Mouse (Mus musculus): ENCODE data around the gene Six1.
"Not testable (repeated sequence)": the region's sequence is repeated elsewhere in the genome, so short reads cannot be mapped to it uniquely, and the experiment has no call there.

The Six1 gene

DNA sequence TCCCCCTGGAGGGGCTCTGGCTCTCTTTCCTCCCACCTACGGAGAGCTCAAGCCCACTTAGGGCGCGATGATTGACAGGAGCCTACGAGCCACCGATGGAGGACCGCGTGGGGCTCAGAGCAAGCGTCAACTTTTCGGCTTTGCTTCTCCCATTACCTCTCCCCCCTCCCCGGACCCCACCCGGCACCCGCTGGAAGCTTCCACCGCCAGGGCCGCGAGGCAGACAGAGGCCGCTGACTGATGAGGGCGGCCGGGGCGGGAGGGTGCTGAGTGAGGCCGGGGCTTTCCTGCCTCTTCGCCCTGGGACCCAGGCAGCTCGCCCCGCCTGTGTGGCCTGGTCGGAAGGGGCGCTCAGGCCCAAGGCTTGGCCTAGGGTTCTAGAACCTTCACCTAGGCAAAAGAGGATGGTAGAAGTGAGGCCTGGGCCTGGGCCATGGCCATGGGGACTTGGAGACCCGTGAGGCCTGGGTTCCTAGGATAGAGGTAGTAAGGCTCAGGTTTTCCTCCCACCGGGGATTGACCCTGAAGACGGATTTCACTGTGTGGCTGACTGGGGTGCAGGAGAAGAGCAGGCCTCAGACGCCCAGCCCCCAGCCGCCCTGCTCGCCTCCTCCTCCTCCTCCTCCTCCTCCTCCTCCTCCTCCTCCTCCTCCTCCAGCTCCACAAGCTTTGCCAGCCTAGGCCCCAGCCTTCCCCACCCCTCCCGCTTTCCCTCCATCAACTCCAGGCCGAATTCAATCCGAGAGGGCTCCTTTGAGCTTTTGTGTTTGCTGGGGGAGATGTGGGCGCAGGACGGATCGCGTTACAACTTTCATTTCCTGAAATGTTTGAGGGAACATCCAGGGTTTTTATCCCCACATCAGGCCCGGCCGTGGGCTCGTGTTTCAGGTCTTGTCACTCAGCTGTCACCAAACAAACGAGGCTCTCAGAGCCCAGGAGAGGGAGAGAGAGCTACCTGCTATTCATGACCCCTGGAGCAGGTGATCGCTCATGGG is 18.5 kb downstream of the Six1 start:
- DNase-seq (ENCODE audit: low read depth, low spot score) = no peak

DNA sequence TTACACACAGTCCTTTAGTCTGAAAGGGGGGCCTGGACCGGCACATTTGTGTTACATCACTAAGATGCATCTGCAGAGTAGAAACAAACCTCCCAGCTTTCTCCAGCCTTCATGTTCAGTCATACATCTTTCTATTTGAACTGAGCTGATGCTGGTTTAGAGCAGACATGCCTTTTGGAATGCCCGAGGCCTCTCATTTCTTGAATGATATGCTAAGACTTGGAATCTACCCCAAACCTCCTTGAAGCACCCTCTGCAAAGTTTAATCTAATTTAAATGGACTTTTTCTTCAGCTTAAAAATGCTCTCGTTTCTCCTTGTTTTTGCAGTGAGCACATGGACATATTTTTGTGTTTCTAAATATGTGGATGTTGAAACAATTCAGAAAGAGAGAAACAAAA is 21.0 kb downstream of the Six1 start:
- DNase-seq (ENCODE audit: low read depth, low spot score) = no peak

DNA sequence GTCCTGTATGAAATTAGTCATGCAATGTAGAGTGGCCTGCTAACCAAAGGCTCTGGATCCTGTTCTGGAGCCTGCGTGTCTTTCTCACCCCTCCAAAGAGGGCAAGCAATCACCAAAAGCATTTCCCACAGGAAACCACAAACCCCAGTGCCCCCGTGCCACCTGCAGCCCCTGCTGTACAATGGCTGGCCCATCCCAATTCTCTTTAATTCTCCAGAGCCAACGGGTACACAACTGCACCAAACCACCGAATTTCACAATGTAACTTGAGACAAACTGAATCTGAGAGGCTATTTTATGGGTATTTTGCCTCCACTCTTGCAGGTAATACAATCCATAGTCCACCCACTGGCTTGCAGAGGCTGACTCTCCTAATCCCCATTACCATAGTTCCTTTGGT is 22.4 kb downstream of the Six1 start:
- no peak for DNase-seq (ENCODE audit: low read depth, low spot score)

DNA sequence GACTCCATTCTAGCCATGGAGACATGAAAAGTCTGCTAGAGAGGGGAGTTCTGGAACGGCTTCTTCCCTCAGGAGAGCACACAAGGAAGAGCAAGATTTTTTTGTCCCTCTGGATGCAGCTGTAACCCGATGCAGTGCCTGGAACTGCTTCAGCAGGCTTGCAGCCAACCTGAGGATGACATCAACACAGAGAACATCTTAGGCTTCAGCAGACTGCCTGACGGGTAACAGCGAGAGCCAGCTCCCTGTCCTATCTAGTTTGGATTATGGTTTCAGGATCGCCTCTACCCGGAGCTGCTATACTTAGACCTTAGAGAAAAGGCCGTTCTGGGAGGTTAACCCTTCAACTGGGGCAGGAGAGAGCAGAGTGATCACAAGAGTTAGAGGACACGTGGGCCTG is 28.2 kb downstream of the Six1 start:
- DNase-seq (ENCODE audit: low read depth, low spot score) = no peak

DNA sequence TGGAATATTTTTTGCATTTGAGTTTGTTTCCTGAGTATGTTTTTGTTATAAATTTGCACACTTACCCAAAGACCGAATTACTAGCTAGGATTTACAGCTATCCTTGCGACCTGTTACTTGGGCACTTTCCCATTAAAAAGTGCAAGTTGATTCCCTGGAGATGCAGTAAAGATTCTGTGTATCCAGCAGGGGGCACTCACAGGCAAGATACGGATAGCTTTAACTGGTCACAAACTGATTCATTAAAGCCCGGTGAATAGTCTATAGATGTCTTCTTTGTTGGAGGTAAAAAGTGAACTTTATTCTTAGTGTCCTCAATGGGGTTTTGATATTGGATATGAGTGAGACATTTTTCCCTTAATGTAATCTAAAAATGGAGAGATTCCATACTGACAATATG is 32.7 kb downstream of the Six1 start:
- DNase-seq (ENCODE audit: low read depth, low spot score) = no peak

DNA sequence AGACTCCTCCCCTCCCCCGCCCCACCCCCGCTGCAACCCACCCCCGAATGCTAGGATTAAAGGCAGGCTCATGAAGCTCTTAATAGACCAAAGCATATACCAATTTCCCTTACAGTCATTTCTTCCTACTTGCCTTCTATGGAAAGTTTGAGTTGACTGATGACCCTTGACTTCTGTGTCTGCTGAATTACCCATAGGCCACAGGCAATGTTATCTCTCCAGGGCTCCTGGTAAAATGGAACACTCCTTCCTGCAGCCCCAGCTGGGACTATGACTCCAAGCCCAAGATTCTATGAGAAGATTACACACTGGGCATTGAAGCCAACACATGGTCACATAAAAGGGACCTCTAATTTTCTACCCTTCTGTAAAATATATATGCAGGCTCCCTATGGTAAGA is 33.3 kb downstream of the Six1 start:
- no peak for DNase-seq (ENCODE audit: low read depth, low spot score)

DNA sequence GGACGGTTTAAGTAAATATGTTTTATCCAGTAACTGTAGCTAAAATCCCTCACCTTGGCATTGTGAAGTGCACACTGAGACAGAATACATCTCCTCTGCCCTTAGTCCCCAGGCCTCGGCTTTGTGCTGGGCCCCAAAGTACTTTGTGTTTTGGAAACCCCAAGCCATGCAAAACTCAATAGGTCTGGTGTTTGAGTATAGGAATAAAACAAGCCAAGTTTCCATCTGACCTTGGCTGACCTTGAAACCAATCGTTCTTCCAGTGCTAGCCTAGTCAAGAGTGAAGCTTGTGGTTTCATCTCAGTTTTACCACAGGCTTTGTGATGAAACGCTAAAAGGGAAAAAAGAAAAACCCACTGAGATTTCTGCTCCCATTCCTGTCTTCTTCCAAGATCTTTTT is 34.8 kb downstream of the Six1 start:
- no peak for DNase-seq (ENCODE audit: low read depth, low spot score)

DNA sequence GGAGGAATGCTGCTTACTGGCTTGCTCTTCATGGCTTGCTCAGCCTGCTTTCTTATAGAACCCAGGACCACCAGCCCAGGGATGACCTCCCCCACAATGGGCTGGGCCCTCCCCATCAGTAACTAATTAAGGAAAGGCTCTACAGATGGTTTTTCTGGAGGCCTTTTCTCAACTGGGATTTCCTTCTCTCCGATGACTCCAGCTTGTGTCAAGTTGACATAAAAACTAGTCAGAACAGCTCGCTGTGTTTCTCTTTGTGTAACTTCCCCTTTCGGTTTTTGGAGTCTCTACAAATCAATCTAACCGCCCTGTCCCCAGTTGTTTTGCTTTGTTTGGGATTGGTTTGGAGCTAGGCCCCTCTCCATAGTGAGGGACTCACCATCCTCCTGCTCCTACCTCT is 37.5 kb downstream of the Six1 start:
- no peak for DNase-seq (ENCODE audit: low read depth, low spot score)

DNA sequence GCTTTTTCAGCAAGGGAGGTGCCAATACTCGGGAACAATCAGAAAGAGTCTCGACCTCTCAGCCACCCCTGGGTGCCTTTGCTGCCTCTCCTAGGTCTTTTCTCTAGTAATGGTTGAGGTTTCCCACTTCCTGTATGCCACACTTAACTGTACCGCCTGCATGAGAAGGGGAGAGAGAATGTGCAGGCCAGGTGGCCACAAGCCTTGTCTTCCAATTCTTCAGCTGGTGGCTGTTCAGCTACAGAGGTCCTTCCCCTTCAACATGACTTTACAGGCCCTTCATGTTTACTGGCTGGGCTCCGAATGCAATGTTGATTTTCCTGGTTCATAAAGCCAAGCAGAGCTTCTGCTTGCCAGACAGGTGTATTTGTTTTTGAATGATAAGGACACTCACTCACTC is 39.4 kb downstream of the Six1 start:
- no peak for DNase-seq (ENCODE audit: low read depth, low spot score)

DNA sequence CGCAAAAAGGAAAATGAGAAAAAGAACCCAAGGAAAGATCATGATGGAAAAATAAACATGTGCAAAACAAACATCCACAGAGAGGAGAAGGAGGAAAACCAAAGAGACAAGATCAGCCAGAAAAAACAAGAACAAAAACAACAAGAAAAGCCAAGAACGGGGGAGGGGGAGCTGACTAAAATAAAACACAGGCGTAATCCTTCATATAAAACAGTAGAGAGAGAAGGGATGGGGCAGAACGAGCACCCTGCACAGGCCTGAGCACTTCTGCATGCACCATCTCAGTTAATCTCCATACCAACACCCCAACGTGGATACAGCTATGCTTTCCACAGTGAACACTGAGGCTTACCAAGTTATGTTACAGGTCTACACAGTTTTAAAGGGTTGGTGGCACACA is 40.9 kb downstream of the Six1 start:
- no peak for DNase-seq (ENCODE audit: low read depth, low spot score)

DNA sequence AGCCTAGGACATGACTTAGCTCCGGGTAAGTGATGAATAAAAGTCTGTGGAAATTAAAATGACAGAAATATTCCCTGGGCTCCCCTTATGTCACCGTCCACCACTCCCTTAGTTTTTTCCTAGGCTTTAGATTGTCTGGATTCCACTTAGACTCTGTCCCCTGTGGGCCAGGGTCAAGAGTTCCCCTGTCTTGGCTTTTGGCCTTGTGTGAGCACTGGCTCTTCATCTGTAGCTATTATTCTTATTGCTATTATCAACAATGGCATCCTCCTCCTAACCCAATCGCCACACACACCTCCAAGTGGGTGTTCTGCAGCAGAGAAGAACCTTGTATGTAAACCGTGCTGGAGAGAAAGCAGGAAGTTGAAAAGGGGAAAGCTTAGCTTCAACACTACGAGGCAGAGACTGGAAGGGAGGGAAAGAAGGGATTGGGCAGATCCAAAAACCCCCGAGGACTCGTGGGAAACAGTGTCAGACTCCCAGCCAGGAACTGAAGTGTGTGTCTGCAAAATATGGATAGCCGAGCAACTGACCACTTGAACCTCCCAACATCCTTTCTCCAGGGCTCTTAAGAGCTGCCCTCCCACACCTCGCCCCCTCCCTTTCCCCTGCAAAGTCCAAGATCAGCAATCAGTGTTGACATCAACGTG is 41.4 kb downstream of the Six1 start:
- DNase-seq (ENCODE audit: low read depth, low spot score) = no peak

DNA sequence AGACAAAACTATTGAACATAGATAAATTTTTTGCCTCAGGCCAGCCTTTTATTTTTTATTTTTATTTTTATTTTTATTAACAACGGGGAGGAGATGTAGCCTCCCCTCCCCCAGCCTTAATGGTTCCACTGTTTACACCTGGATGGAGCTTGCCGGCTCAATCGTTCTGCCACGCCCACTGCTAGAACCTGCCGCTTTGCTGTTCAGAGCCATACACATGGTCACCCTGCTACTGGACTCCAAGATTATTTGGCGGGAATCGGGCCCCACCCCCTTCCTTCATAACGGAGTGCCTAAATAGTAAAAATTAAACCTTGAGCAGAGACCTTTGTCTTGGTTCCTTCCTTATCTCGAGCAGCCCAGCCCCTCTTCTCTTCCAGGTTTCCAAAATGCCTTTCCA is 50.8 kb downstream of the Six1 start:
- not testable (repeated sequence) for DNase-seq (ENCODE audit: low read depth, low spot score)

DNA sequence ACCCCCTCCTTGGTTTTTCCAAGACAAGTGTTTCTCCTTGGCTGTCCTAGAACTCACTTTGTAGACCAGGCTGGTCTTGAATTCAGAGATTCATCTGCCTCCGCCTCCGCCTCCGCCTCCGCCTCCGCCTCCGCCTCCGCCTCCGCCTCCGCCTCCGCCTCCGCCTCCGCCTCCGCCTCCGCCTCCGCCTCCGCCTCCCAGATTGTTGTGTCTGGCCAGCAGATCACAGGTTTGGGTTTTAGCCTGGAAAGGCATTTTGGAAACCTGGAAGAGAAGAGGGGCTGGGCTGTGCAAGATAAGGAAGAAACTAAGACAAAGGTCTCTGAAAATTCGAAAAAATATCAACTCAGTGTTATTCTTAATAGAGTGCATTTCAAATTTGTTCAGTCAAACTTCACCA is 51.4 kb downstream of the Six1 start:
- not testable (repeated sequence) for DNase-seq (ENCODE audit: low read depth, low spot score)

DNA sequence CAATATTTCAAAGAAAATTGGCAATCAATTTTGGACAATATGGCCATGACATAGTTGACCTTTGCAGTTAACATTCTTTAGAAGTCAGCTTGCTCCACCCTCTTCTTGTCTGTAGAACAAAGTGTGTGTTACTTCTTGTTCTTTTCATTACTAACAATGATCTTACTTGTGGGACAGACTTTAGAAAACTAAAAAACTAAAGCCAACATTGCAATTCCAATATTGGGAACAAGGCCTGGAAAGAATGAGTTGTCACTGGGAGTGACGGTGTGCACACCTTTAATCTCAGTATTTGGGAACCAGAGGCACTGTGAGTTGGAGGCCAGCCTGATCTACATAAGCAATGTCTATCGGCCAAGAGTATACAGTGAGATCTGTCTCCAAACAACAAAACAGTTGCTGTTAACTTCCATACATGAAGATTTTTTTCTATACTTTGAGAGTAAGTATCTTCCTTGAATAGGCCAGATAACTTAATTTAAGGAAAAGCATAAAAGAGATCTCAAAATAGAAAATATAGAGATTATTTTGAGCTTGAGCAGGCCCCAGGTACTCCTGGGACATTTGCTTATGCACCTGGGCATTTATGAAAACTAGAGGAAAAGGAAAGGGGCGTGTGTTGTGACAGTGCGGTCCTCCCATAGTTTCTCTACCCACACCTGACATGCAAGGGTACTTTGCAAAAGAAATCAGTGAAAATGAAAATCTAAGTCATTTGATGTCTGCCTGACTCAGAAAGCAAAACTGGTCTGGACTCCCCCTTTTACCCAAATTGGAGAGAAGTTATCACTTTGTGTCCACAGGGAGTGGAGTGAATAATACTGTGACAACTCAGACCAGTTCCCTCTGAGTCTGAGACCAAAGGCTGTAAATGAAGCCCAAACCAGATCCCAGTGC is 55.3 kb downstream of the Six1 start:
- DNase-seq (ENCODE audit: low read depth, low spot score) = no peak

DNA sequence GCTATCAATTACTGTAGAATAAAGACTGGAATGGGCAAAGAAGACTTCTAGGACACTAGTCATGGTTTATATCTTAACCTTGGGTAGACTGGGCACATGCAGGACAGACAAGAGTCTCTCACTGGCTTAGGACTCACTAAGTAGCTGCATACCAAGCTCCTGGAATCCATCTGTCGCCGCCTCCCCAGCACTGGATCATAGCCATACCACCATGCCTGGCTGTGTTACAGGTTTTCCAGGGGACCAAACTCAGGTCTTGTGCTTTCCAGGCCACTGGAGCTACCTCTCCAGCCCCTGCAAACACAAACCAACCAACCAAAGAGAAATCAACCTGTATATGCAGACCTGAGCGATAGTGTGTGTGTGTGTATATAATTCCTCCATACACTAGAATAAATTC is 57.0 kb downstream of the Six1 start:
- DNase-seq (ENCODE audit: low read depth, low spot score) = no peak
